Mouse (Mus musculus): ENCODE data around the gene Ank3.

Ank3 gene

GRCm38 (mm10) chr10:69571972-69572371 is 173.4 kb downstream of the Ank3 start:
- no peak for DNase-seq (ENCODE audit: low read depth, low spot score)

GRCm38 (mm10) chr10:69573054-69573453 is 174.5 kb downstream of the Ank3 start:
- DNase-seq (ENCODE audit: low read depth, low spot score) = no peak

- no peak for DNase-seq (ENCODE audit: low read depth, low spot score)
Measured at GRCm38 (mm10) chr10:69573746-69574145, 175.2 kb downstream of the Ank3 start.

- no peak for DNase-seq (ENCODE audit: low read depth, low spot score)
Measured at GRCm38 (mm10) chr10:69574190-69574663, 175.7 kb downstream of the Ank3 start.

- DNase-seq (ENCODE audit: low read depth, low spot score) = no peak
Measured at GRCm38 (mm10) chr10:69574894-69575293, 176.3 kb downstream of the Ank3 start.

- no peak for DNase-seq (ENCODE audit: low read depth, low spot score)
Measured at GRCm38 (mm10) chr10:69575451-69575850, 176.9 kb downstream of the Ank3 start.

GRCm38 (mm10) chr10:69576264-69576663 is 177.7 kb downstream of the Ank3 start:
- no peak for DNase-seq (ENCODE audit: low read depth, low spot score)

GRCm38 (mm10) chr10:69577061-69577728 is 178.6 kb downstream of the Ank3 start:
- no peak for DNase-seq (ENCODE audit: low read depth, low spot score)

- no peak for DNase-seq (ENCODE audit: low read depth, low spot score)
Measured at GRCm38 (mm10) chr10:69577729-69578061, 179.1 kb downstream of the Ank3 start.

GRCm38 (mm10) chr10:69579585-69579984 is 181.0 kb downstream of the Ank3 start:
- no peak for DNase-seq (ENCODE audit: low read depth, low spot score)

- DNase-seq (ENCODE audit: low read depth, low spot score) = no peak
Measured at GRCm38 (mm10) chr10:69581525-69581924, 183.0 kb downstream of the Ank3 start.

- DNase-seq (ENCODE audit: low read depth, low spot score) = no peak
Measured at GRCm38 (mm10) chr10:69583874-69584481, 185.4 kb downstream of the Ank3 start.

- DNase-seq (ENCODE audit: low read depth, low spot score) = no peak
Measured at GRCm38 (mm10) chr10:69584566-69584965, 186.0 kb downstream of the Ank3 start.

- DNase-seq (ENCODE audit: low read depth, low spot score) = no peak
Measured at GRCm38 (mm10) chr10:69585271-69585670, 186.7 kb downstream of the Ank3 start.

GRCm38 (mm10) chr10:69594186-69595131 is 195.9 kb downstream of the Ank3 start:
- DNase-seq (ENCODE audit: low read depth, low spot score) = peak; percentile 40

- DNase-seq (ENCODE audit: low read depth, low spot score) = no peak
Measured at GRCm38 (mm10) chr10:69595487-69595886, 196.9 kb downstream of the Ank3 start.

GRCm38 (mm10) chr10:69601471-69601870 is 202.9 kb downstream of the Ank3 start:
- no peak for DNase-seq (ENCODE audit: low read depth, low spot score)

GRCm38 (mm10) chr10:69602711-69603110 is 204.1 kb downstream of the Ank3 start:
- no peak for DNase-seq (ENCODE audit: low read depth, low spot score)

- DNase-seq (ENCODE audit: low read depth, low spot score) = no peak
Measured at GRCm38 (mm10) chr10:69604609-69605008, 206.0 kb downstream of the Ank3 start.

- DNase-seq (ENCODE audit: low read depth, low spot score) = no peak
Measured at GRCm38 (mm10) chr10:69605211-69605610, 206.6 kb downstream of the Ank3 start.

GRCm38 (mm10) chr10:69607611-69608119 is 209.1 kb downstream of the Ank3 start:
- no peak for DNase-seq (ENCODE audit: low read depth, low spot score)

GRCm38 (mm10) chr10:69611314-69611713 is 212.7 kb downstream of the Ank3 start:
- no peak for DNase-seq (ENCODE audit: low read depth, low spot score)

Data from retina, adult 2 months (tissue).